Mouse (Mus musculus) intestine, embryonic 14.5 days (tissue): ENCODE data around the gene Clec16a. TPM values are rescaled to one million over a fixed set of nuclear protein-coding genes. Genes with fewer than 3 reads are reported as not detected.

Experiments used
- ATAC-seq: fragments of 200-750 bp; cut with Nextera tagmentation; replicated peaks from 2 replicates; pipeline ENCODE4 v1.8.0; 2017; ENCODE audit warnings: low read depth, moderate number of reproducible peaks, moderate TSS enrichment, moderate library complexity; ENCODE audit not compliant: low FRiP score, low TSS enrichment
- DNase-seq: peaks from one replicate; pipeline ENCODE4 v3.0.0-alpha.2; 2018; ENCODE audit warnings: low spot score
- H3K27ac ChIP-seq: fragments of 300-500 bp; sonication (generic); 2 replicates; pipeline ENCODE4 v1.5.1; 2014; ENCODE audit warnings: low read depth, mild to moderate bottlenecking, control low read depth
- H3K27me3 ChIP-seq: fragments of 300-500 bp; sonication (generic); replicated peaks from 2 replicates; pipeline ENCODE4 v1.6.1; 2014; ENCODE audit warnings: low read length, control low read depth; ENCODE audit not compliant: control insufficient read depth, insufficient read depth
- H3K36me3 ChIP-seq: fragments of 300-500 bp; sonication (generic); 2 replicates; pipeline ENCODE4 v1.6.1; 2014; ENCODE audit warnings: low read length, control low read depth; ENCODE audit not compliant: control insufficient read depth, insufficient read depth
- H3K4me1 ChIP-seq: fragments of 300-500 bp; sonication (generic); replicated peaks from 2 replicates; pipeline ENCODE4 v1.6.1; 2014; ENCODE audit warnings: low read length, control low read depth, mixed read lengths; ENCODE audit not compliant: control insufficient read depth, insufficient read depth
- H3K4me2 ChIP-seq: fragments of 300-500 bp; sonication (generic); 2 replicates; pipeline ENCODE4 v1.6.1; 2014; ENCODE audit warnings: low read length
- H3K4me3 ChIP-seq: fragments of 300-500 bp; sonication (generic); 2 replicates; pipeline ENCODE4 v1.5.1; 2014; ENCODE audit warnings: low read depth, low read length, control low read depth, mixed read lengths
- H3K9ac ChIP-seq: fragments of 300-500 bp; sonication (generic); 2 replicates; pipeline ENCODE4 v1.6.1; 2014; ENCODE audit warnings: mild to moderate bottlenecking, low read length
- H3K9me3 ChIP-seq: fragments of 300-500 bp; sonication (generic); 2 replicates; pipeline ENCODE4 v1.6.1; 2016; ENCODE audit warnings: low read length, control low read depth; ENCODE audit not compliant: control insufficient read depth
- WGBS: fragments of 180-500 bp; shearing (Covaris S2); extraction: QIAGEN DNeasy Blood & Tissue Kit; methylation state at CpG from one replicate; pipeline ENCODE4 v1.1.7; 2014; 5-methylcytosine and 5-hydroxymethylcytosine counted together
- polyA plus RNA-seq: library from polyadenylated mRNA; unstranded; fragments of >200 nt; fragmentation: Nextera tagmentation; extraction: Ambion mirVana; gene quantifications from 2 replicates; pipeline ENCODE4 v1.2.1, GENCODE M21; 2014

Gene Clec16a
- polyA plus RNA-seq, 1 experiment from 2014 or later: 26.6 TPM

DNA sequence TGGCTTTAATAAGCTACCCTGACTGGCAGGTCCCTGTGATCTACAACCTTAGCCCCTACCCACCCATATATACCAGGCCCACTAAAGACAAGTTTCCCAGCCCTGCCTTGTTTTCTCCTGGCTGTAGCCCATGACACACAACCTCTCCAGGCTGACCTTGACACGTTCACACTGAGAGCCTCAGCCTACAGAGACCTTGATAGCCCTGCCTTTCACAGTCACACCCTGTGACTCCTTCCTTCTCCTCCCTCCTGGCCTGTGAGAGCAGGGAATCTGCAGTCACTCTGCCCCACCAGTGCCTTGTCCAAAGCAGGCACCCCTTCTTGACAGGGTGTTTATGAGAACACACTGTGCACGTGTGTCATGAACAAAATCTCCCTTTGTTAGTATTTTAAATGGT, 128.9 kb downstream of the Clec16a start:
- no peak for DNase-seq
- no peak overlapping the region for H3K9ac ChIP-seq
- ATAC-seq: no peak
- H3K9me3 ChIP-seq: no peaks in the 10 kb centered on the region
- H3K4me2 ChIP-seq: no peak overlapping the region
- 45% methylated on average over 2 of the region's 2 CpGs for WGBS
- no peaks in the 10 kb centered on the region for H3K36me3 ChIP-seq
- no peak overlapping the region for H3K27ac ChIP-seq
- no peak overlapping the region for H3K4me3 ChIP-seq
- H3K27me3 ChIP-seq: no peaks in the 10 kb centered on the region
- H3K4me1 ChIP-seq: peaks cover under 1% of the 10 kb centered on the region; the same call in 1 of the 2 replicates

GRCm38 (mm10) chr16:10674957-10675356, 129.8 kb downstream of the Clec16a start:
- H3K9me3 ChIP-seq: no peaks in the 10 kb centered on the region
- no peak overlapping the region for H3K9ac ChIP-seq
- H3K4me3 ChIP-seq: no peak overlapping the region
- H3K27me3 ChIP-seq: no peaks in the 10 kb centered on the region
- DNase-seq (no peak), ATAC-seq (no peak)
- H3K4me1 ChIP-seq: no peaks in the 10 kb centered on the region; the same call in 1 of the 2 replicates
- no peak overlapping the region for H3K27ac ChIP-seq
- no peaks in the 10 kb centered on the region for H3K36me3 ChIP-seq
- no peak overlapping the region for H3K4me2 ChIP-seq
- WGBS: 87% methylated on average over 2 of the region's 2 CpGs

GRCm38 (mm10) chr16:10675612-10676011, 130.5 kb downstream of the Clec16a start:
- Histone ChIP-seq H3K9ac (no peak overlapping the region), H3K9me3 (no peaks in the 10 kb centered on the region), H3K4me1 (no peaks in the 10 kb centered on the region), H3K4me2 (no peak overlapping the region), H3K27me3 (no peaks in the 10 kb centered on the region), H3K4me3 (no peak overlapping the region), H3K36me3 (no peaks in the 10 kb centered on the region), H3K27ac (no peak overlapping the region)
- peak; percentile 76 for ATAC-seq
- 69% methylated on average over 1 of the region's 1 CpGs for WGBS
- no peak for DNase-seq

DNA sequence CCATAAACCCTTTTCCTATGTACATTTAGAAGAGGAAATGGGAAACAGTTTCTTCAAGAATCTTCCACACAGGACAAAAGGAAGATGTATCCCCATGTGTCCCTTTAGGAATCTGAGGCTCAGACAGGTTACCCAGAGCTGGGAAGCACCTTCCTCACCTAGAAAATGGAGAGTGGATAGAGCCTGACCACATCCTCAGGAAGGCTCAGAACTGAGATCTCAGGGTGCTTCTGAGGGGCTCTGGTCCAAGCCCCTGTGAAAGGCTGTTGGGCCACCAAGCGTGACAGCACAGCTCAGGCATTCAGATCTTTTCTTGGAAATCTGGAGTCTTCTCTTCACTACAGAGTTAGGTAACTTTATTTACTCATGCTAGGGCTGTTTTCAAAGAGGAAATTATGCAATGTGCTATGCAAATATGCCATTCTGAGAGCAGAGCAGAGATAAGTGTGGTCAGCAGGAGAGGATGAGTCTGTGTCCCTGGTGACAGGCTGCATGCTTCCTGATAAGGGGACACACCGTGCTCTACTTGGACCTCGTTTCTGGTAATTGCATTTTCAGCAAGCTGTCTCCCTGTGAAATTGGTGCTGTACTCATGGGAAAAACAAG, 131.4 kb downstream of the Clec16a start:
- Histone ChIP-seq H3K27me3 (no peaks in the 10 kb centered on the region), H3K9me3 (no peaks in the 10 kb centered on the region), H3K4me1 (no peaks in the 10 kb centered on the region), H3K4me3 (no peak overlapping the region), H3K9ac (no peak overlapping the region), H3K4me2 (no peak overlapping the region), H3K36me3 (no peaks in the 10 kb centered on the region), H3K27ac (peak overlapping the region; percentile 10; the same call in 1 of the 2 replicates)
- 53% methylated on average over 3 of the region's 3 CpGs for WGBS
- ATAC-seq (no peak), DNase-seq (no peak)

DNA sequence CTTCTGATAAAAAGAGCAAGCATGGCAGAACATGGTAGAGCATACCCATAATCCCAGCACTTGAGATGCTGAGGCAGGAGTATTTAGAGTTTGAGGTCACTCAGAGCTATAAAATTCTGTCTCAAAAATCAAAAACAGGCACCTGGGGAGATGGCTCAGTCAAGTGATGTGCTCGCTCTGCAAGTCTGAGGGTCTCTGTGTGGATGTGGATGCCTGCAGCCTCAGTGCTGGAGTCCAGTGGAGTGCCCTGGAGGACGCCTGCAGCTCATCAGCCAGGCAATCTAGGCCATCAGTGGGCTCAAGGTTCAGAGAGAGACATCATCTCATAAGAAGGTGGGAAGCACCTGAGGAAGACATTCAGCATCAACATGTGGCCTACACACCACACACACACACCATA, 137.4 kb downstream of the Clec16a start:
- Histone ChIP-seq H3K4me1 (no peaks in the 10 kb centered on the region), H3K27ac (no peak overlapping the region), H3K4me3 (no peak overlapping the region), H3K27me3 (no peaks in the 10 kb centered on the region), H3K36me3 (no peaks in the 10 kb centered on the region), H3K9ac (no peak overlapping the region), H3K9me3 (no peaks in the 10 kb centered on the region), H3K4me2 (no peak overlapping the region)
- 89% methylated on average over 2 of the region's 2 CpGs for WGBS
- ATAC-seq (no peak), DNase-seq (no peak)

DNA sequence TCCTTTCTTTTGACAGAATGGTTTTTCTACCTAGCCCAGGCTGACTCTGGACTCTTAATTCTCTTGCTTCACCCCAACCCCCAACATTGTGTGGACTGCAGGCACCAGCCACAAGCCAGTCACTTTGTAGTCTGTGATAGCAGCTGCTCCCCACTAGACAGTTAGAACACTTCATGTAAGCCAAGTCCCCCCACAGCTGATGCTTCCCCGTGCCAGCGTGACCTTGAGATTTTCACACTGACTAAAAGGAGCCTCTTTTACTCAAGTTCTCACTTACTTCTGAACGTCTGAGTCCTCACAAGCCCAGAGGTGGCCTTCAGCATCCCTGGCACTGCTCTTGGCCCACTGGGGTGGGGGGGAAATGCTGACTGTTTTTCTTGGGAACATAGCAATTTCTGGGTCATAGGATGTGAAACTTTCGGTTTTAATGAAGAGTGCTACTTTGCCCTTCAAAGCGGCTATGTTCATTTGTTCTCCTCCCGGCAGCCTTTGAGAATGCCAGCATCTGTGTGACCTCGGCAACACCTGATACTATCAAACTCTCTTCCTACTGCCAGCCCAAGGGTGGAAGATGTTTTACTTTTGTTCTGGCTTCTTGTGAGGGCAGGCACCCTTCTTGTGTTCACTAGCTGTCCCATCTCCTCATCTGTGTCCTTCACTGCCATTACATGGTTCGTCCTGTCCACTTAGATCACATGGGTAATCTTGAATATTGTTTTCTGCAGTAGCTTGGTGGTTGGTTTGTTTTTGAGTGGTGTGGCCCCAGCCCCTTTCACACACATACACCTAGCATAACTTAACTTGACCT, 138.3 kb downstream of the Clec16a start:
- no peak for DNase-seq
- no peak overlapping the region for H3K4me3 ChIP-seq
- H3K4me1 ChIP-seq: no peaks in the 10 kb centered on the region
- no peak for ATAC-seq
- H3K9ac ChIP-seq: no peak overlapping the region
- no peak overlapping the region for H3K4me2 ChIP-seq
- no peaks in the 10 kb centered on the region for H3K27me3 ChIP-seq
- no peak overlapping the region for H3K27ac ChIP-seq
- H3K9me3 ChIP-seq: no peaks in the 10 kb centered on the region
- H3K36me3 ChIP-seq: no peaks in the 10 kb centered on the region
- WGBS: 88% methylated on average over 8 of the region's 8 CpGs

GRCm38 (mm10) chr16:10689748-10690318, 144.7 kb downstream of the Clec16a start:
- Histone ChIP-seq H3K4me3 (no peak overlapping the region), H3K4me1 (peaks cover 13% of the 10 kb centered on the region), H3K36me3 (no peaks in the 10 kb centered on the region), H3K4me2 (no peak overlapping the region), H3K9ac (no peak overlapping the region), H3K9me3 (no peaks in the 10 kb centered on the region), H3K27ac (no peak overlapping the region), H3K27me3 (no peaks in the 10 kb centered on the region)
- no peak for DNase-seq
- WGBS: 73% methylated on average over 6 of the region's 6 CpGs
- ATAC-seq: no peak

DNA sequence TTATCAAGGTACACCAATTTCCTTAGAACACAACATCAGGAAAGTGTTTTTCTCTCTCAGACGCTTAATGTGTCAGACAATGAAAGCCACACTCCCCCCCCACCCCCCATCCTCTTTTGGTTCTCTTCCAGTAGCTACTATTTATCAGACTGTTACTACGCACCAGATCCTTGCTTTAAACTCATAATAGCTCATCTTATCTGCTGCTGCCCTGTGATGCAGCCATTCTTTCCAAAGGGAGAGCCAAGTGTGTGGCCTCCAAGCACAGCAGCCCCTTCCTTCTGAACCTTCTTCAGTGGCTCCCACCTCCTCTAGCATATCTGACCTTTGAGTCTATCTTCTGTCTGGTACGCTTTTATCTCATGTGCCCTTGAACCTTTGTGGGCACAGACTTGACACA, 145.3 kb downstream of the Clec16a start:
- no peaks in the 10 kb centered on the region for H3K27me3 ChIP-seq
- WGBS: 72% methylated on average over 3 of the region's 3 CpGs
- no peak overlapping the region for H3K4me3 ChIP-seq
- no peak overlapping the region for H3K4me2 ChIP-seq
- DNase-seq: no peak
- ATAC-seq: no peak
- no peaks in the 10 kb centered on the region for H3K9me3 ChIP-seq
- no peaks in the 10 kb centered on the region for H3K36me3 ChIP-seq
- H3K9ac ChIP-seq: no peak overlapping the region
- no peak overlapping the region for H3K27ac ChIP-seq
- H3K4me1 ChIP-seq: peaks cover 13% of the 10 kb centered on the region
